Mouse (Mus musculus): ENCODE results near the gene Olfr156. TPM values are rescaled to one million over a fixed set of nuclear protein-coding genes. Genes with fewer than 3 reads are reported as not detected.
"Not testable (repeated sequence)": the region's sequence is repeated elsewhere in the genome, so short reads cannot be mapped to it uniquely, and the experiment has no call there.

Gene Olfr156
- total and polyA plus RNA-seq, 3 experiments: not detected

DNA sequence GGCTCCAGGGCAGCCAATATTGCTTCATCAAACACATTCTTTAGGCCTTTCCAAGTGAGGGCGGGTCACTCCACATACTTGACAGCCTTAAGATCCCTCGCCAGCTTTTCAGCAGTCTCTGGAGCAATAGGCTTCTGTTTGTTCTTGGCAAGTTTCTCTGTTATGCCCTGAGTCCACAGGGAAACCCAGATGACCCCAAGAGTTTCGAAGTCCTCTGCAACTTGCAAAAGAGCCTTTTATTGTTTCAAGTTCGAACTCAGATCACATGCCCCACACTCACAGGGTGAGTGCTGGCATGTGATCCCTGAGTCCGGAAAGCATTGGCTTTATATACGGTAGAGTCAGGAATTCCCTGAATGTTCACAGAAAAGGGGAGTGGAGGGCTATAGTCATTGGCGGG is 24.8 kb downstream of the Olfr156 start:
- peaks cover 51% of the 10 kb centered on the region for H3K27me3 ChIP-seq (replicated peaks)
- H3K4me2 ChIP-seq (ENCODE audit: insufficient read depth, low read depth, poor library complexity, severe bottlenecking): no peak overlapping the region
- dilution Hi-C loops (cut with MboI; ENCODE audit: extremely low pct_ligation_motif_present, extremely low pct_unique_long_range_greater_than_20kb, low sequenced_read_pairs): no loop called here

GRCm38 (mm10) chr4:43795844-43796243 is 27.9 kb downstream of the Olfr156 start:
- in situ Hi-C loops (cut with MboI; ENCODE audit: low pct_ligation_motif_present, low pct_unique_long_range_greater_than_20kb, low sequenced_read_pairs); H3K79me2 ChIP-seq (replicated peaks; ENCODE audit: control insufficient read depth, extremely low read depth, insufficient read depth, poor library complexity, severe bottlenecking); H3K36me3 ChIP-seq (replicated peaks in 1 of 2; ENCODE audit: control insufficient read depth in 1 of 2, insufficient read depth in 1 of 2, low read length in 1 of 2); H3K27ac ChIP-seq (ENCODE audit: insufficient read depth, low read depth); H3K4me2 ChIP-seq (ENCODE audit: insufficient read depth, low read depth, poor library complexity, severe bottlenecking); dilution Hi-C loops (cut with MboI; ENCODE audit: extremely low pct_ligation_motif_present, extremely low pct_unique_long_range_greater_than_20kb, low sequenced_read_pairs); DNase-seq (ENCODE audit: extremely low read depth); H3K9ac ChIP-seq (ENCODE audit: insufficient read depth, low read depth); H3K4me3 ChIP-seq (replicated peaks in 1 of 3; ENCODE audit: low read depth in 2 of 3, low read length in 2 of 3, poor library complexity in 1 of 3); H3K9me3 ChIP-seq (replicated peaks; ENCODE audit: low read length); H3K4me1 ChIP-seq (ENCODE audit: control insufficient read depth in 1 of 2, insufficient read depth in 2 of 2): not testable (repeated sequence)
- peaks cover 58% of the 10 kb centered on the region for H3K27me3 ChIP-seq (replicated peaks)

More for the DNA sequence above, 24.8 kb downstream of the Olfr156 start:
- H3K27ac ChIP-seq (ENCODE audit: insufficient read depth, low read depth): no peak overlapping the region
- H3K4me1 ChIP-seq (ENCODE audit: control insufficient read depth in 1 of 2, insufficient read depth in 2 of 2): no peaks in the 10 kb centered on the region
- H3K4me3 ChIP-seq (replicated peaks in 1 of 3; ENCODE audit: low read depth in 2 of 3, low read length in 2 of 3, poor library complexity in 1 of 3): no peak overlapping the region
- H3K9ac ChIP-seq (ENCODE audit: insufficient read depth, low read depth): no peak overlapping the region
- H3K36me3 ChIP-seq (replicated peaks in 1 of 2; ENCODE audit: control insufficient read depth in 1 of 2, insufficient read depth in 1 of 2, low read length in 1 of 2): no peaks in the 10 kb centered on the region
- H3K9me3 ChIP-seq (replicated peaks; ENCODE audit: low read length): peaks cover 10% of the 10 kb centered on the region
- in situ Hi-C loops (cut with MboI; ENCODE audit: low pct_ligation_motif_present, low pct_unique_long_range_greater_than_20kb, low sequenced_read_pairs): no loop called here
- TF ChIP-seq PAX5 (IDR thresholded peaks at IDR 0.05; ENCODE audit: low read length): no peak
- no peak for TF ChIP-seq SIN3A (IDR thresholded peaks at IDR 0.05; ENCODE audit: low read length)
- no peak for TF ChIP-seq UBTF (IDR thresholded peaks at IDR 0.05; ENCODE audit: low read depth, low read length)
- no peaks in the 10 kb centered on the region for H3K79me2 ChIP-seq (replicated peaks; ENCODE audit: control insufficient read depth, extremely low read depth, insufficient read depth, poor library complexity, severe bottlenecking)
- DNase-seq (ENCODE audit: extremely low read depth): no peak

DNA sequence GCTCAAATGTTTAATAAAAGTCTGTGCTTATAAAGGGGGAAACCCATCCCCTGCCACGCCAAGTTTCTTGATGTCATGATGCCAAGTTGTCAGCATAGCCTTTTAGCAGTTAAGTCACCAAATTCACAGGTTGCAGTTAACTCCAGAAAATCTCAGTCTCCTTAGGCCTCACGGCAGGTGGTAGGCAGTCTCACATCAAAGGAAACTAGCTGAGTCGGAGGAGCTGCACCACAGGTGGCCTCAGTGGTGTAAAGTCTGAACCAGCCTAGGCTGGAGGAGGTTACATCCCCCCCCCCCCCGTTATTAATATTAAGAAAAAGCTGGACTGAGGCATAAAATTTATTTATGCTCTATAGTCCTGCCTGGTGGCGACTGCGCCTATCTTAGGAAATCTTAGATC is 28.4 kb downstream of the Olfr156 start:
- Histone ChIP-seq H3K4me1 (ENCODE audit: control insufficient read depth in 1 of 2, insufficient read depth in 2 of 2) (no peaks in the 10 kb centered on the region), H3K9ac (ENCODE audit: insufficient read depth, low read depth) (no peak overlapping the region), H3K36me3 (replicated peaks in 1 of 2; ENCODE audit: control insufficient read depth in 1 of 2, insufficient read depth in 1 of 2, low read length in 1 of 2) (no peaks in the 10 kb centered on the region), H3K27me3 (replicated peaks) (peaks cover 55% of the 10 kb centered on the region), H3K4me3 (replicated peaks in 1 of 3; ENCODE audit: low read depth in 2 of 3, low read length in 2 of 3, poor library complexity in 1 of 3) (no peak overlapping the region), H3K9me3 (replicated peaks; ENCODE audit: low read length) (peaks cover 5% of the 10 kb centered on the region), H3K4me2 (ENCODE audit: insufficient read depth, low read depth, poor library complexity, severe bottlenecking) (no peak overlapping the region), H3K27ac (ENCODE audit: insufficient read depth, low read depth) (no peak overlapping the region), H3K79me2 (replicated peaks; ENCODE audit: control insufficient read depth, extremely low read depth, insufficient read depth, poor library complexity, severe bottlenecking) (no peaks in the 10 kb centered on the region)
- no peak for TF ChIP-seq ZMIZ1 (IDR thresholded peaks at IDR 0.05; ENCODE audit: low read depth, low read length)
- TF ChIP-seq POLR2A (IDR thresholded peaks at IDR 0.05; ENCODE audit: low read depth, low read length): no peak
- TF ChIP-seq PAX5 (IDR thresholded peaks at IDR 0.05; ENCODE audit: low read length): no peak
- no peak for TF ChIP-seq ZC3H11A (IDR thresholded peaks at IDR 0.05; ENCODE audit: low read depth, low read length)
- TF ChIP-seq CHD1 (IDR thresholded peaks at IDR 0.05; ENCODE audit: low read depth, low read length): no peak
- TF ChIP-seq JUND (conservative IDR thresholded peaks at IDR 0.05; ENCODE audit: low read depth, low read length): no peak
- no peak for TF ChIP-seq ELF1 (IDR thresholded peaks at IDR 0.05; ENCODE audit: low read depth, low read length)
- TF ChIP-seq SMC3 (IDR thresholded peaks at IDR 0.05; ENCODE audit: low read depth, low read length): no peak
- TF ChIP-seq TBP (conservative IDR thresholded peaks at IDR 0.05; ENCODE audit: low read depth, low read length): no peak
- no peak for TF ChIP-seq ZNF384 (IDR thresholded peaks at IDR 0.05; ENCODE audit: low read depth, low read length)
- no peak for TF ChIP-seq POLR2AphosphoS2 (IDR thresholded peaks at IDR 0.05; ENCODE audit: low read depth, low read length)
- TF ChIP-seq E2F4 (IDR thresholded peaks at IDR 0.05; ENCODE audit: insufficient replicate concordance, low read depth, low read length): no peak
- TF ChIP-seq BHLHE40 (IDR thresholded peaks at IDR 0.05; ENCODE audit: low read depth, low read length): no peak
- TF ChIP-seq KAT2A (IDR thresholded peaks at IDR 0.05; ENCODE audit: insufficient replicate concordance, low read length): no peak
- no peak for TF ChIP-seq HCFC1 (IDR thresholded peaks at IDR 0.05; ENCODE audit: low read depth, low read length)
- dilution Hi-C loops (cut with MboI; ENCODE audit: extremely low pct_ligation_motif_present, extremely low pct_unique_long_range_greater_than_20kb, low sequenced_read_pairs) (no loop called here), in situ Hi-C loops (cut with MboI; ENCODE audit: low pct_ligation_motif_present, low pct_unique_long_range_greater_than_20kb, low sequenced_read_pairs) (no loop called here)
- DNase-seq (ENCODE audit: extremely low read depth): no peak

Measured in CH12.LX (cell line).